Mouse (Mus musculus): Measurements from ENCODE around the gene Hexim1.

GRCm38 (mm10) chr11:103112552-103112912 lies 3.5 kb upstream of the Hexim1 start:
- TF ChIP-seq CTCF (IDR thresholded peaks at IDR 0.05; ENCODE audit: borderline replicate concordance, insufficient read depth, low read depth, low read length) (no peak), POLR2A (IDR thresholded peaks at IDR 0.05; ENCODE audit: borderline replicate concordance, insufficient read depth, low read length) (no peak)

All from cerebellum, adult 2 months (tissue).